Mouse (Mus musculus): ENCODE results near the gene Dcst1. TPM values are rescaled to one million over a fixed set of nuclear protein-coding genes. Genes with fewer than 3 reads are reported as not detected.

Dcst1 gene
- polyA plus RNA-seq, 1 experiment = 2.2 TPM

GRCm38 (mm10) chr3:89401329-89401728 lies 36.3 kb upstream of the Dcst1 start:
- 88% methylated on average over 7 of the region's 7 CpGs for WGBS
- TF ChIP-seq POLR2A (IDR thresholded peaks at IDR 0.05; ENCODE audit: low read depth, low read length) = no peak
- no peak for TF ChIP-seq CTCF (conservative IDR thresholded peaks at IDR 0.05; ENCODE audit: insufficient read depth, insufficient read length, low read depth, low read length)
- Histone ChIP-seq H3K4me1 (ENCODE audit: control insufficient read depth, insufficient read depth, low read length) (peaks cover 6% of the 10 kb centered on the region; the same call in 1 of the 2 replicates), H3K4me3 (ENCODE audit: insufficient read depth, low read depth, low read length) (no peak overlapping the region), H3K27me3 (replicated peaks; ENCODE audit: control insufficient read depth, insufficient read depth, low read length) (no peaks in the 10 kb centered on the region), H3K27ac (ENCODE audit: insufficient read depth, low read depth, low read length) (no peak overlapping the region), H3K36me3 (ENCODE audit: control insufficient read depth, insufficient read depth, low read length) (no peaks in the 10 kb centered on the region)
- DNase-seq = no peak

- H3K4me1 ChIP-seq (ENCODE audit: control insufficient read depth, insufficient read depth, low read length) = peaks cover 6% of the 10 kb centered on the region; the same call in 1 of the 2 replicates
- peak overlapping the region; percentile 28; the same call in 1 of the 2 replicates for H3K27ac ChIP-seq (ENCODE audit: insufficient read depth, low read depth, low read length)
- 0% methylated on average over 4 of the region's 4 CpGs for WGBS
- TF ChIP-seq CTCF (conservative IDR thresholded peaks at IDR 0.05; ENCODE audit: insufficient read depth, insufficient read length, low read depth, low read length) = no peak
- no peak for TF ChIP-seq POLR2A (IDR thresholded peaks at IDR 0.05; ENCODE audit: low read depth, low read length)
- H3K36me3 ChIP-seq (ENCODE audit: control insufficient read depth, insufficient read depth, low read length) = no peaks in the 10 kb centered on the region
- no peaks in the 10 kb centered on the region for H3K27me3 ChIP-seq (replicated peaks; ENCODE audit: control insufficient read depth, insufficient read depth, low read length)
- no peak for DNase-seq
- H3K4me3 ChIP-seq (ENCODE audit: insufficient read depth, low read depth, low read length) = peak overlapping the region; percentile 65; the same call in 1 of the 2 replicates
These were observed 31.6 kb upstream of the Dcst1 start for GRCm38 (mm10) chr3:89396654-89397005.

- Histone ChIP-seq H3K36me3 (ENCODE audit: control insufficient read depth, insufficient read depth, low read length) (no peaks in the 10 kb centered on the region), H3K27ac (ENCODE audit: insufficient read depth, low read depth, low read length) (peak overlapping the region; percentile 6), H3K4me1 (ENCODE audit: control insufficient read depth, insufficient read depth, low read length) (peaks cover 10% of the 10 kb centered on the region; the same call in 1 of the 2 replicates), H3K27me3 (replicated peaks; ENCODE audit: control insufficient read depth, insufficient read depth, low read length) (no peaks in the 10 kb centered on the region), H3K4me3 (ENCODE audit: insufficient read depth, low read depth, low read length) (peak overlapping the region; percentile 65)
- peak; percentile 90 for TF ChIP-seq CTCF (conservative IDR thresholded peaks at IDR 0.05; ENCODE audit: insufficient read depth, insufficient read length, low read depth, low read length)
- no peak for TF ChIP-seq POLR2A (IDR thresholded peaks at IDR 0.05; ENCODE audit: low read depth, low read length)
- WGBS = 1% methylated on average over 44 of the region's 44 CpGs
- DNase-seq = peak; percentile 82
These were observed 31.0 kb upstream of the Dcst1 start for GRCm38 (mm10) chr3:89395806-89396653.

- WGBS = 7% methylated on average over 10 of the region's 10 CpGs
- DNase-seq = peak; percentile 32
These were observed 30.4 kb upstream of the Dcst1 start for GRCm38 (mm10) chr3:89395419-89395805.

GRCm38 (mm10) chr3:89394894-89395256 lies 29.8 kb upstream of the Dcst1 start:
- DNase-seq = peak; percentile 95
- no peaks in the 10 kb centered on the region for H3K36me3 ChIP-seq (ENCODE audit: control insufficient read depth, insufficient read depth, low read length)
- H3K4me1 ChIP-seq (ENCODE audit: control insufficient read depth, insufficient read depth, low read length) = peaks cover 19% of the 10 kb centered on the region
- H3K27me3 ChIP-seq (replicated peaks; ENCODE audit: control insufficient read depth, insufficient read depth, low read length) = no peaks in the 10 kb centered on the region
- peak overlapping the region; percentile 93 for H3K27ac ChIP-seq (ENCODE audit: insufficient read depth, low read depth, low read length)
- 1% methylated on average over 10 of the region's 12 CpGs for WGBS
- peak overlapping the region; percentile 65 for H3K4me3 ChIP-seq (ENCODE audit: insufficient read depth, low read depth, low read length)
- TF ChIP-seq POLR2A (IDR thresholded peaks at IDR 0.05; ENCODE audit: low read depth, low read length) (peak; percentile 26), CTCF (conservative IDR thresholded peaks at IDR 0.05; ENCODE audit: insufficient read depth, insufficient read length, low read depth, low read length) (no peak)

More at GRCm38 (mm10) chr3:89395419-89395805, 30.4 kb upstream of the Dcst1 start:
- no peaks in the 10 kb centered on the region for H3K36me3 ChIP-seq (ENCODE audit: control insufficient read depth, insufficient read depth, low read length)
- H3K27me3 ChIP-seq (replicated peaks; ENCODE audit: control insufficient read depth, insufficient read depth, low read length) = no peaks in the 10 kb centered on the region
- no peak for TF ChIP-seq CTCF (conservative IDR thresholded peaks at IDR 0.05; ENCODE audit: insufficient read depth, insufficient read length, low read depth, low read length)
- TF ChIP-seq POLR2A (IDR thresholded peaks at IDR 0.05; ENCODE audit: low read depth, low read length) = no peak
- H3K4me3 ChIP-seq (ENCODE audit: insufficient read depth, low read depth, low read length) = peak overlapping the region; percentile 65
- peaks cover 13% of the 10 kb centered on the region; the same call in 1 of the 2 replicates for H3K4me1 ChIP-seq (ENCODE audit: control insufficient read depth, insufficient read depth, low read length)
- H3K27ac ChIP-seq (ENCODE audit: insufficient read depth, low read depth, low read length) = peak overlapping the region; percentile 93

- TF ChIP-seq CTCF (conservative IDR thresholded peaks at IDR 0.05; ENCODE audit: insufficient read depth, insufficient read length, low read depth, low read length) (peak; percentile 34), POLR2A (IDR thresholded peaks at IDR 0.05; ENCODE audit: low read depth, low read length) (peak; percentile 22)
- peak; percentile 95 for DNase-seq
- under 1% methylated on average over 39 of the region's 42 CpGs for WGBS
- no peaks in the 10 kb centered on the region for H3K27me3 ChIP-seq (replicated peaks; ENCODE audit: control insufficient read depth, insufficient read depth, low read length)
- peak within 1 kb of the TSS; percentile 65 for H3K4me3 ChIP-seq (ENCODE audit: insufficient read depth, low read depth, low read length)
- H3K27ac ChIP-seq (ENCODE audit: insufficient read depth, low read depth, low read length) = peak within 1 kb of the TSS; percentile 97
- H3K36me3 ChIP-seq (ENCODE audit: control insufficient read depth, insufficient read depth, low read length) = no peaks in the 10 kb centered on the region
- H3K4me1 ChIP-seq (ENCODE audit: control insufficient read depth, insufficient read depth, low read length) = peaks cover 24% of the 10 kb centered on the region
These were observed 29.2 kb upstream of the Dcst1 start, which contains the start of gene Zbtb7b for GRCm38 (mm10) chr3:89394006-89394893. TSS of gene Zbtb7b (minus strand) at chr3:89394776.

All from kidney, adult 2 months (tissue).